Mouse (Mus musculus) bone marrow macrophage, adult 2 months (primary cell): ENCODE measurements at regions not wholly inside any gene's neighbourhood (a gene's known extent, or its start where the extent isn't known, plus 50 kb on each side); places are given as distances from the start of the nearest gene placed in this dataset.

Source experiments
- CTCF ChIP-seq: IDR thresholded peaks from 2 replicates; pipeline ENCODE4 v1.5.1; 2012; ENCODE audit warnings: low read depth, mild to moderate bottlenecking, low read length, moderate library complexity
- POLR2A ChIP-seq: IDR thresholded peaks from 2 replicates; pipeline ENCODE4 v1.6.1; 2012; ENCODE audit warnings: mild to moderate bottlenecking, low read depth, low read length, borderline replicate concordance

GRCm38 (mm10) chr7:124570804-124571203, 588.1 kb downstream of the Hs3st4 start:
- TF ChIP-seq CTCF (no peak), POLR2A (no peak)
